Mouse (Mus musculus): Measurements from ENCODE around the gene Gpr174. TPM values are rescaled to one million over a fixed set of nuclear protein-coding genes. Genes with fewer than 3 reads are reported as not detected.

The Gpr174 gene
- total RNA-seq, 2 experiments from 2014 or later, result 0.22 to 0.95 TPM

Other genes with a start within 250 kb of the Gpr174 start
- 5.6 and 5.7 TPM in 2 replicates for gene P2ry10, start 167.4 kb upstream of the Gpr174 start, total RNA-seq (2015)
- 11.1 and 12.6 TPM in 2 replicates for gene P2ry10, start 167.4 kb upstream of the Gpr174 start, total RNA-seq (2017)
- gene P2ry10b, start 107.0 kb upstream of the Gpr174 start, total RNA-seq (2015), result 17.7 and 18.4 TPM in 2 replicates
- gene P2ry10b, start 107.0 kb upstream of the Gpr174 start, total RNA-seq (2017), result 13.5 and 15.5 TPM in 2 replicates
- 2.3 and 3.9 TPM in 2 replicates for gene Itm2a, start 147.5 kb downstream of the Gpr174 start, total RNA-seq (2015)
- gene Itm2a, start 147.5 kb downstream of the Gpr174 start, total RNA-seq (2017), result 0.92 and 1.2 TPM in 2 replicates

All from megakaryocyte, adult 5-6 weeks (primary cell).